Mouse (Mus musculus): ENCODE data around the gene Dph6. TPM values are rescaled to one million over a fixed set of nuclear protein-coding genes. Genes with fewer than 3 reads are reported as not detected.
"Not testable (repeated sequence)": the region's sequence is repeated elsewhere in the genome, so short reads cannot be mapped to it uniquely, and the experiment has no call there.

Dph6 gene
- polyA plus RNA-seq (2017; shearing (Covaris generic)): 10 to 100 TPM; 17.7 to 19.1 TPM

DNA sequence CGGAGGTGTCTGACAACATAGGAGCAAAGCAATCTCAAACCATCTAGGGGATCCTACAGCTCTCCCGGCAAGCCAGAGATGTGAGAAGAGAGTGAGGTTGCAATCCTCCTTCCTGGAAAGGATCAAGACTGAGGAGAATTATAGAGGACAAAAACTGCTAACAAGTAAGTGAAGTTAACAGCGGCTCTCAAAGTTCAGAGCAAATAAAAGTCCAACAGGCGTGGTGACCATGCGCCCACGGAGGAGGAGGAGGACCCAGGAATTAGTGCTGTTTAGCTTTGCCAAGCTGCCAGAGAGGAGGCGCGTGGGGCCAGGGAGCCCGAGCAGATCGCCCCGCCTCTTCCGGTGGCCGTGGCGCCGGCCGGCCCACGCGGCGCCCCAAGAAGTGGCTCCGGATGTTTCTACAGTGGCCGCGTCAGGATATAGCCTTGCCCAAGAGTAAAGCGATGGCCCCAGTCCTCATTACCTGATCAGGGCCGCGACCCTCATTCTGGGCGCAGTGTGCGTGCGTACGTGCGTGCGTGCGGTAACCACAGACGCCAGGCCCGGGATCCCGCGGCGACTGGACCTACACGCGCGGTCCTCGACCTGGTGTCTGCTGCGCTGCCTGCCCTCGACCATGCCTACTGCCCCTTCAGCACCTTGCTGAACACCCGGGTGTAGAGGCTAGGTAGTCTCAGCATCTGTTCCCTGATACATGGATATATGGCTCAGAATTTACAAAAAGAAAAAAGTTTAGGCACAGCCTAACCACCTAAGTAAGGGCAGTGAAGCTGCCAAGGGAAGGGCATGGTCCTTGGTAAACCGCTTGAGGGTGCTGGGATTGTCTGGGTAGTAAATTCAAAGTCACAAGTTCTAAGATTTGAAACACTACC is at the start of gene Dph6:
Gene Dph6, minus strand, starts transcription at position 600 of the 875 bp plus-strand sequence.
- ATAC-seq: peak; percentile 92

DNA sequence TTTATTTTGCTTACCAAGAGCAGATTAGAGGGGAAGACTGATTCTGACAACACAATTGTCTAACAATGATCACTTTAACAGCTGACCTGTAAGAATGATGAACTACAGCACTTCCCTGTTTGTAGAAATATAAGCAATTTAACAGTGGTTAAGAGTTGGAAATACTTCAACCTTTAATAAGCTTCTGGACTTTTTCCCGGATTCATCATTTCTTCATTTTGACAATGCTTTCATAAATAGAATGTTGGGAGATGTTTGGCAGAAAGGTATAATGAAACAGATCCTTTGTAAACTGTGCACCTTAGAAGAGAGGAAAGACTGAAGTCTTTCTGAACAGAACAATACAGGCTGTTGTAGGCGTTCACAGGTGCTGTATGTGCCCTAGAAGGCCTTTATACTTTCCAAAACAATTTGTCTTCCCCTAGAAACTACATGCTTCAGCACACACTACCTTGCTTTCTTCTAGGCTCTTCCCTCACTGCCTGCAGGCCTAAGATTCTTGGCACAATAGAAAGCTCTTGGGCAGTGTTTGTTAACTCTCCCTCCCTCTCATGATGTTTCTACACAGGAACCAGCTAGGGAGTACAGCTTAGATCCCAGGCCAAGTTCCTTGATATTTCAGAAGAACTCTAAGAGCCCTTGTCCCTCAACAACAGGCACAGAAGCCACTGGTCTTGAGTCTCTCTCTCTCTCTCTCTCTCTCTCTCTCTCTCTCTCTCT is 46.4 kb upstream of the Dph6 start:
- ATAC-seq: no peak

DNA sequence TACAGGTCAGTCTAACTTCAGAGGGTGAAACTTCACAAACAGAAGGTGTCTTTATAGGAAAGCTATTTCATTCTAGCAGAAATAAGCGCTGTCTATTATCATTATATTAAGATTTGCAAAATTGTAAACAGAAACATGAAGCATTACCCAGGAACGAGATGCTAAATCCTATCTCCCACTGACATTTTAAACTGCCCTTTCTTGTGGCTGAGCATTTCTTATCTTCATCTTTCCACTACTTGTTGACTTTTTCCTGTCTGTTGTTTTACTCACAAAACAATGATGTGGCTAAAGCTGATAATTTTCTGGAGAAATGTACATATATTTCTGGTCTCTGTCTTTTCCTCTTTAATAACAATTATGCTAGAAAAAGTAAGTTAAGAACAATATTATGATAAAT is 36.8 kb upstream of the Dph6 start:
- no peak for ATAC-seq

DNA sequence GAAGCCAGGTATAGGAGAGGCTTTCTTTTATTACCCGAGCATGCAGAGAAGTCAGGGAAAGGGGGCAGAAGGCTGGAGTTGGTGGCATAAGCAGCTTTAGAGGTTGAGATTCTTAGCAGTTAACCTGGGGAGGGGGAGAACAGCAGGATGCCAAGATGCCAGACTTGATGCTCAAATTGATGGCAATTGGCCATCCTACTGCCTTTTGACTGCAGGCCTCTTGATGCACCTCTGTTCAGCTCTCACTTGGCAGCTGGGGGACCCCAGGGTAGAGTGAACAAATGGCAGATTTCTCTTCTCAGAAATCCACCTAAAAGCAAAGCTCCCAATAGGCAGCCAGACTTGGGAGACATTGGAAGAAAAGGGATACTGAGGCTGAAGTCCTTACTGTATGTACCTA is 32.7 kb upstream of the Dph6 start:
- no peak for ATAC-seq

DNA sequence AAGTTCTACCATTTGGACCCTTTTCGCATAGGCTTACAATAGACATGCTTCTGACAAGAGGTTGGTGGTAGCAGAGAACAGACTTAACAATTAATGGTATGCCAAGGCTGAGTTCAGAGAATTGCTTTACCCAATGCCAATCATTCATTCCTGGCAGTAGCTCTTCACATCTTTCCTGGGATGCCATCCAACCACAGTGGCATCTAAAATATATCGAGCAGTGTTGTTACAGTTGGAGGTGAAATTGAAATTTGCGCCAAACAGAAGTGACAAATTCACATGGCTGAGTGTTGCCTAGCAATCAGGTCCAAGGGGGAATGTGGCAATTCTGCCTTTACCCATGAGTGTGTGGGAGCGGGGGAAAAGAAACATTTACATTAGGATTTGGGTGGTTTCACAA is 32.3 kb upstream of the Dph6 start:
- ATAC-seq: no peak

DNA sequence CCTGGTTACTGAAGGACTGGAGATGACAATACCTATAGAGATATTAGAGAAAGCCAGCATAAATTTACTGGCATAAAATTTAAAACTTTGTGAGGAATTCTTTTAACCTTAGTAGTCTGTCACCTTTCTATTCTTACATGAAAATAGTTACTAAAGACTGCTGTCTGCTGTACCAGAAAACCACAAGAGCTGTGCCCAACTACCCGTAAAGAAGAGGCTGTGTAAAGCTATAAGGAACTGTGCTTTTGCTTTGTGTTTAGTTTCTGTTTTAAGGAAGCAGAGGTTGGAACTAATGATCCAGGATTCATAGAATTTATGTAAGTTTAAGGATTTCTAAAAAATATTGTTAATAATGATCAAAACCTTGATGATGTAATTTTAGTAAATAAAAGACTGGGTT is 19.1 kb upstream of the Dph6 start:
- no peak for ATAC-seq

DNA sequence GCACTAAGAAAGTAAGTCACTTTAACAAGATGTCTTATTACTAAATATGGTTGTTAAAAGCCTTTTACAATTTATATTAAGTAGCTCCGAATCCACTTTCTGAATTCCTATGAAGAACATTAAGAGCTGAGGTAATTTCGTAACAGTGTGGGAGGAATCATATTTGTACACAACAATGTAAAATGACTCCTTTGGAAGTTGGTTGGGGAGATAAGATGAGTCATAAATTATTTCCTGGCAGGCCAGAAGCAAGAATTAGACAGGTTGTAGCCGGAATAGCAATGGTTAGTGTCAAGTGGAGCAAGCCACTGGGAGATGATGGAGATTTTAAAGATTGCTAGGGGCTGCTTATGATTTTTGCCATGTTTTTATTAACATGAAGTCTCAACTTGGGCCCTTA is 16.2 kb upstream of the Dph6 start:
- no peak for ATAC-seq

DNA sequence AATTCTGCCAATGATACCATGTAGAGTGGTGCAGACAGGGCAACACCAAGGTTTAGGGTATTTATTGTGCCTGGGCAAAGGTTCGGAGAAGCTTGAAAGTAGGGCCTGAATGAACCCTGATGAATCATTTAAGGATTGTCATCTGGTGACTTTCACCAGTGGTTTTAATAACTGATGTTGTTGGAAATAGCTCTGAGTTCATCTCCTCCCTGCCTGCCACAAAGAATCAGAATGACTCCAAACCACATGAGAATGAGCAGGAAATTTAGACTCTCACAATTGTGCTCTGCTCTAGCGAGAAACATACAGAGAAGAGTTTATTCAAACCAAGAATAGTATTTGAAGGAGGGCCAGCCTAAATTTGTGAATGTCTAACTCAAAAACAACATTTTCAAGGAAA is 4.2 kb upstream of the Dph6 start:
- ATAC-seq: no peak

DNA sequence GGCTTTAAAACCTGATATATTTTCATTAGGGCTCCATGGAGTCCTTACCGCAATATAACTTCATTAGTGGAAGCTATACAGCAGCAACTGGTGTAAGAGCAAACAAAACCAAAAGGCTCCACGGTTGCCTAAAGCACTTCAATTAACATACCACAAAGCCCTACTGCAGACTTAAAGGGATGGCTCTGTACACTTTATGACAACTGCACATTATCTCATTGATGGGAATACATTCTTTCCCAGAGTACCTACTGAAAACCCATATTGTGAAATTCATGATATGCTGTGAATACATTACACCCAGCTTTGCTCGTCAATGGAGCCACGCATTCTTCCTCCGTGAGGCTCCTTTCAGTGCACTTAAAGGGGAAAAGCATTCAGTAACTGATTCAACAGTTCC is 8.5 kb downstream of the Dph6 start:
- ATAC-seq: no peak

DNA sequence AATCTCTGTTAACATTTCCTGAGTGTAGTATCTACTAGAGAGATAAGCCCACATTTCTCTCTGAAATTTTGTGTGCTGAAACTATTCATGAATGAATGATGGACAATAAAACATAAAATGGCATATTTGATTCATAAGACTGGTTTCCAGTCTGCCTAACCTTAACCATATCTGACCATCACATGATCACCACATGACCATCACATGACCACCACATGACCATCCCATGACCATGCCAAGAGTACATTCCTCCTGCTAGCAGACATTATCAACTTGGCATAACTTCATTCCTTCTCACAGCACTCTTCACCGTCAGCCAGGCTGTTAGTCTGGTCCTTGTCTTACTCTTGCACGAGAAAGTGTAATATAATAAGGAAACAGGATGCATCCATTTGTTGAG is 10.9 kb downstream of the Dph6 start:
- no peak for ATAC-seq

DNA sequence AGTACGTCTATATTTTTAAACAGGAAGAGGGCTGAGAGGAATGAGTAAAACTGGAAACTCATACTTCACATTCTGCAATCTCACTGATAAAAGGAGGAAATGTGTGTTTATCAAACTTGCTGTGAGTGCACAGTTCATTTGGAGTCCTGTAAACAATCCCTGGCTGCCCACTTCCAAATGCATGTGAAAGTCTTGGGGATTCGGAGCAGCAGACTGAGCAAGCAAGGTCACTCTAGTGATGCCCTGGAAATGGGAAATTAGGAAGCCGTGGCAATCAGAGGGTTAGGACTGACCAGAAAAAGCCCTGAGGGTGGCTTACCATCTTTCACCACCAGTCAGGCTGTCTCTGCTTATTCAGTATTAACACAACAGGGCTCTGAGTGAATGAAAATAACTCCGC is 30.1 kb downstream of the Dph6 start:
- ATAC-seq: no peak

DNA sequence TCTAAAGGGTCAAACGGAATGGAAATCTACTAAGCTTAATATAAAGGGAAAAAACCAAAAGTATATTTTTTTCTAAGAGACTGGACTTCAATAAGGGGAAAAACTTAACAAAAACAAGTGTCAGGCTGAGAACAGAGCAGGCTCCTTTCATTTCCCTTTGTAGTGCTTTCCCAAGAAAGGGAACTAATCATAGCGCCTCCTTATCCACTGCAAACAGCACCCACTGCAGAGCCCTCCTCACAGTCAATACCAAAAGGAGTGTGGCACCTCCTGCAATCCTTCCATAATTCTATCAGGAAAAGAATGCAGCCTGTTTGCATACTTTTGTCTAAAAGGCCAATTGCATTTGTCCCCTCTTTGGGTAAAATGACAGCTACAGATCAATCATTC is 32.2 kb downstream of the Dph6 start:
- ATAC-seq: no peak

DNA sequence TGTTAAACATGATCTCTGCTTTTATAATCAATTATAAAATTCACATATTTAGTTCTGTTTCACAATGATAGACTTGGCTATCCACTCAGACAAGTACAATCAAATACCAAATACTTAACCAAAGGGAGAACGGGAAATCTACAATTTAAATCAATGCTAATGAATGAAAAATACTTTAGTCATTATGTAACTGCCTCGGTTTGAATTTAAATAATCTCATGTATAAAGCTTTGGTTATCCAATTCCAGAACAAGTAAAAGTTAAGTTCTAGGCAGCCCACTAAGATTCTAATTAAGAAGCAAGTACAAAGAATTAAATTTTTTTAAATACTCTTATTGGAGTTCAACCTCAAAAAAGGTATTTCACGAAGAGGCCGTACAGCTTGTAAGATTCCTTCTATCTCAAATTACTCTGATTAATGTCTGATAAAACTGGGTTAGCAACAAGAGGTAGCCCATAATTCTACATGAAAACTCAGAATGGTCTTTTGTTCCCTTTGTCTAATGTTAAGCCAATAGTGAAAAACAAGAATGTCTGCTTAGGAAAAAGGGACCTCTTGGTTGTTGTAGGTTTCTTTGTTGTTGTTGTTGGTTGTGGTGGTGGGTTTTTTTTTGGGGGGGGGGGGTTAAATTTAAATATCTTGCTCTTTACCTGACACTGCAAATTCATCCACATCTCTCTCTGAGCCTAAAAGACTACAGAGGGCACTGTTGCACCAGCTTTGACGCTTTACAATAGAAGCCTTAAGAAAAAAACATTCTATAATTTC is 32.8 kb downstream of the Dph6 start:
- ATAC-seq: no peak

DNA sequence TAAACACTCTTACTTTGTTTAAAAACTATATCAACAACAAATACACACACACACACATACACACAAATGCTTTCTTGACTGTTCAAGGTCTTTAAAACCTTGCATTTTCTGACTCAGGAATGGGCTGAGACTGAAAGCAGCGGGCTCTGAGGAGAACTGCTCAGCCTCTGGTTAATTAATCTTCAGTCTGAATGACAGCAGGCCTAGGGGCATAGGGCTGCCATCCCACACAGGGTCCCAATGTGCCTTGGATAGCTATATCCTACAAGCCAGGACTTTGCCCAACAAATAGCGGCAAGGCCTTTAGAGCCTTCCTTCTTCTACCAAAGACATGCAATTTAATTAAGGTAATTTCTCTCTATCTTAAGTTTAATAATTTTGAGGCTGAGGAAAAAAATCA is 43.2 kb downstream of the Dph6 start:
- ATAC-seq: no peak

DNA sequence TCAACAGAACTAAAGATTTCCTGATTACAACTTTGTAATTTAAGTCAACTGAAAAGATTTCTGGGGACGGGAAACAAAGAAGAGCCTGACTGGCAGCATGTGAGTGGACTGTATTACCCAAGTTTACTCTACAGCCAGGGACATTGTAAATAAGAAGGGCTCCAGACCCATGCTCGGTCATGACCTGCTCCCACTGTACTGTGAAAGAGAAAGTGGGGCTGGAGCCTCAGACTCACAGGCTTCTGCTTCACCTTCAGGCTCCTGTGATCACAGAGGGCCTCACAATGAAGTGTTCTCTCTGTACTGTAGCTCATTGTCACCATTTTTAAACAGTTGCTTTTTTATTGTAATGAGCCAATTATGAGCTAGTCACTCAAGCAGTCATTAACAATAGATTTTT is 44.7 kb downstream of the Dph6 start:
- no peak for ATAC-seq

DNA sequence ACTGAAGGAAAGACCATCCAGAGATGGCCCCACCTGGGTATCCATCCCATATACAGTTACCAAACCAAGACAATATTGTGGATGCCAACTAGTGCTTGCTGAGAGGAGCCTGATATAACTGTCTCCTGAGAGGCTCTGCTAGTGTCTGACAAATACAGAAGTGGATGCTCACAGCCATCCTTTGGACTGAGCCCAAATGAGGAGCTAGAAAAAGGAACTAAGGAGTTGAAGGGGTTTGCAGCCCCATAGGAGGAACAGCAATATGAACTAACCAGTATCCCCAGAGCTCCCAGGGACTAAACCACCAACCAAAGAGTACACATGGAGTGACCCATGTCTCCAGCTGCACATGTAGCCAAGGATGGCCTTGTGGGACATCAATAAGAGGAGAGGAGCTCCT is 49.6 kb downstream of the Dph6 start:
- not testable (repeated sequence) for ATAC-seq

DNA sequence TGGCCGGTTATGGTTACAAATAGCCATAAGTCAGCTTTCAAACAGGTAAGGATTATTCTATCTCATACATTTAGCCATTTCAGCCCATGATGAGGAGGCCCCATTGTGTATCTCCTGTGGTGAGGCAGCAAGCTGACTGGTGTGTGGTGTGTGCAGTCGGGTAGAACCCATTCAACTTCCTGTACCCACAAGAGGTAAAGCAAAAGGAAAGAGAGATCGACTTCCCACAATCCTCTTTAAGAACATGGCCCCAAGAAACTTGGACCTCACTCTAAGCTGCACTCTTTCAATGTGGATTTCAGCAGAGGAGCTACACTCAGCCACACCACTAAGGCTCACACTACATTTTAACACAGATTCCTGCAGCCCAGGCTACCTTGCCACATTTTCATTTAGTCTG is 53.6 kb downstream of the Dph6 start:
- no peak for ATAC-seq

DNA sequence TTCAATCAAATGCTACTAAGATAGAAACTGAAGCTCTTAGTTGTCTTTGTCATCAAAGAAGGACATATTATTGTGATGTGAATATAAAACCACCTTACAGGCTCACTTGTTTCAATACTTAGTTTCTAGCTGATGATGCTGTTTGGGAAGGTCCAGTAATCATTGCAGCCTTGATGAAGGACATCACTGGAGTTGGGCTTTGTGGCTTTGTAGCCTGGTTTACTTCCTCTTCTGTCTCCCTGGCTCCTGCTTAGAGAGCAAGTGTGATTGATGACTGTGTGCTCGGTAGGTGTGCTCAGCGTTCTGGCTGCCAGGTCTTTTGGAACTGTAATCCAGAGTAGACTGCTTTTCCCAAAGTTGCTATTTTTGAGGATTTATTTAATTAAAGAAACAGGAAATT is 55.0 kb downstream of the Dph6 start:
- ATAC-seq: no peak

DNA sequence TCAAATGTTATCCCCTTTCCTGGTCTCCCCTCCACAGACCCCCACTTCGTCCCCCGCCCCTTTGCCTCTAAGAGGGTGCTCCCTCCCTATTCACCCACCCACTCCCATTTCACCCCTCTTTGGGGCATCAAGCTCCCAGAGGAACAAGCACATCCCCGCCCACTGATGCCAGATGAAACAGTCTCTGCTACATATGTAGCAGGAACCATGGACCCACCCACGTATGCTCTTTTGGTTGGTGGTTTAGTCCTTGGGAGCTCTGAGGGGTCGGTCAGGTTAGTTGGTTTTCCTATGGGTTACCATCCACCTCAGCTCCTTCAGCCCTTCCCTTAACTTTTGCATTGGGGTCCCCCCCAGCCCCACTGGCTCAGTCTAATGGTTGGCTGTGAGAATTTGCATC is 61.4 kb downstream of the Dph6 start:
- ATAC-seq: no peak

DNA sequence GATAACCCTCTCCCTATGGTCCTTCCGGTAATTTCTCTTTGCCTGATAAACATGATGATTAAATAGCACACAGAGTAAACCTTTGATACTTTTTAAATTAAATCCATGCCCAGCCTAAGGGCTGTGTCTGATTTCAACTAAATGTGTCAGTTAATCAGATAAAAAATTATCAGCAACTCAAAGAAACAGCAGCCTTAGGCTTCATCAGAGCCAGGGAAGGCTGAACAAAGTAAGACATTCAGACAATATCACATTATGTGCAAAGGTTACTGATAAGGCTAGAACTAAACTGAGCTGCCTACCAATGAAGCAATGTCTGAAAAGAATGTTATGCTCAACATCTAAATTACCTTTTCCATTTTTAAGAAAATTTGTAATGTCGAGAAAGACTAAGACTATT is 74.0 kb downstream of the Dph6 start:
- no peak for ATAC-seq

DNA sequence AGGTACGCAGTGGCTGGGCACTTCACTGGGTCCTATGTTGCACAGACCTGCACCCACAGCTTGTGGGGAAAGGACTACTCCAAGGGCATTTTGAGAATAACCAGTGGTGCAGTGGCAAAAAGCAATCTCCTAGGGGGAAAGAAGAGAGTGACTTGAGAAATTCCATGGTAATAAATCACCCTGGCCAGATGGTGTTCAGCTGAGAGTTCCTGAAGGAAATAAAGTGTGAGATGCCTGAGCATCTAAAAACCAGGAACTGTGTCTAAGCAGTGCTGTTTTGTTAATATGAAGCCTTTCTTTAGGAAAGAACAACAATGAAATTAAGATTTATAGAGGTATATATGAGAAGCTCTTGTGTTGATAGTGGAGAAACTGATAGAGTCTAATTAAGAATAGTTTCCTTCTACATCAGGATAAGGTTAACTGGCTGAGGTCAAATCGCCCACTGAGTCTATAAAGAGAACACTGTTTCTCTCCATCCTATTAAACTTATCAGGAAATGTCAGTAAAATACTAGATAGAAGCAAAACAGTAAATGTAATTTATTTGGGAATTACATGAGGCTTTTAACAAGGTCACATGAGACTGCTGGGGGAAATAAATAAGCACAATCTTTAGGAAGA is 111.7 kb downstream of the Dph6 start:
- no peak for ATAC-seq

DNA sequence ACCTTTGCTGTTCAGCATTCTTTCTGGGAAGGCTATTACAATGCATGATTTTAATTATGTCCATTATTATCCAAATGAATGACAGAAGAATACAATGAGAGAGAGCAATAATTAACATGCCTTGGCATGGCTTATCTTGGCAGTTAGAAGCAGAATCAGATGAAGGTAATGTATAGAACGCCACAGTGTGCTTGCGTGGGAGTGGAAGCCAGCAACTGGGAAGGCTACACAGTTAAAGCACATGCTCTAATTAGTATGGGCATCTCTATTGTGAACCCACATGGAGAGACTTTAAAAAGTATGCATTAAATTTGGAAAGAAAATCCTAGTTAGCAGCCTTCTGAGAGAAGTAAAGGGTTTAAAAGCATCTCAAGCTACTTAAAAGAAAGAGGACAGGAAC is 112.4 kb downstream of the Dph6 start:
- no peak for ATAC-seq

DNA sequence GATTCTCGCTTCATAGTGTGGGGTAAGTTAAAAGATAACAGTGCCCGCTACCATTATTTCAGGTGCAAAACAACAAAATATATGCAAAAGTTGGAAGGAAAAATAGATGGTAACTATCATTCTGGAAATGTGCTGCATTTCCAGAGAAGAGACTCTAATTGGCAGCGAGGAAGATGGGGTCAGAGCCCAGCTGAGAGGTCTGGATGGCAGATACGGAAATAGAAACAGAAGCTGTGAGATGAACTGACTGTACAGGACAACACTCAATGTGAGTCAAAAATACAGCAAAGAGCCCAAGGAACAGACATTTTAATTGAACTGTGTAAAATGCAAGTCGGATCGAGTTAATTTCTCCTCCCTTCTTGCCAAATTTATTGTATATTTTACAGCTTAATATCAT is 114.3 kb downstream of the Dph6 start:
- ATAC-seq: no peak
